Mouse (Mus musculus): ENCODE measurements around the gene 3110009E18Rik. TPM values are rescaled to one million over a fixed set of nuclear protein-coding genes. Genes with fewer than 3 reads are reported as not detected.

The 3110009E18Rik gene
- total and polyA plus RNA-seq, 3 experiments: 15.1 to 16.5 TPM; not detected in 1

GRCm38 (mm10) chr1:120220841-120221240 is 99.9 kb downstream of the 3110009E18Rik start:
- DNase-seq (ENCODE audit: low read depth, low spot score): no peak
- no peak overlapping the region for H3K9ac ChIP-seq (ENCODE audit: control insufficient read depth, low read depth, low read length, poor library complexity, severe bottlenecking)
- no peak overlapping the region for H3K27ac ChIP-seq (ENCODE audit: control insufficient read depth, low read depth, low read length)
- no peaks in the 10 kb centered on the region for H3K9me3 ChIP-seq (replicated peaks; ENCODE audit: insufficient read depth, low read length)
- no peak overlapping the region for H3K4me3 ChIP-seq (ENCODE audit: control insufficient read depth in 1 of 2, insufficient read depth in 1 of 2, low read depth in 2 of 2, low read length in 2 of 2)
- no peaks in the 10 kb centered on the region for H3K36me3 ChIP-seq (ENCODE audit: control insufficient read depth in 1 of 2, insufficient read depth in 2 of 2, low read length in 2 of 2)
- no peaks in the 10 kb centered on the region for H3K4me1 ChIP-seq (ENCODE audit: control insufficient read depth in 1 of 2, insufficient read depth in 2 of 2, low read length in 2 of 2)
- H3K79me2 ChIP-seq (ENCODE audit: control insufficient read depth, insufficient read depth, low read length, poor library complexity): no peaks in the 10 kb centered on the region
- H3K27me3 ChIP-seq (ENCODE audit: control insufficient read depth in 1 of 2, insufficient read depth in 2 of 2, low read length in 2 of 2): no peaks in the 10 kb centered on the region
- no peak for TF ChIP-seq ZC3H11A (IDR thresholded peaks at IDR 0.05; ENCODE audit: low read depth, low read length)
- no peak for TF ChIP-seq TBP (IDR thresholded peaks at IDR 0.05; ENCODE audit: low read depth, low read length)
- TF ChIP-seq BHLHE40 (IDR thresholded peaks at IDR 0.05; ENCODE audit: borderline replicate concordance, low read depth, low read length): no peak
- TF ChIP-seq MYB (IDR thresholded peaks at IDR 0.05; ENCODE audit: low read depth, low read length): no peak
- no peak for TF ChIP-seq POLR2AphosphoS2 (IDR thresholded peaks at IDR 0.05; ENCODE audit: low read length)
- TF ChIP-seq MAFK (IDR thresholded peaks at IDR 0.05; ENCODE audit: borderline replicate concordance, low read depth, low read length): no peak
- TF ChIP-seq UBTF (IDR thresholded peaks at IDR 0.05; ENCODE audit: borderline replicate concordance, insufficient read depth, low read depth, low read length): no peak
- no peak for TF ChIP-seq MXI1 (IDR thresholded peaks at IDR 0.05; ENCODE audit: low read depth, low read length)
- no peak for TF ChIP-seq CHD2 (IDR thresholded peaks at IDR 0.05; ENCODE audit: low read length)
- TF ChIP-seq E2F4 (IDR thresholded peaks at IDR 0.05; ENCODE audit: borderline replicate concordance, low read depth, low read length): no peak
- TF ChIP-seq KAT2A (conservative IDR thresholded peaks at IDR 0.05; ENCODE audit: low read depth, low read length): no peak
- TF ChIP-seq POLR2A (IDR thresholded peaks at IDR 0.05; ENCODE audit: control insufficient read depth in 1 of 2, insufficient read depth in 1 of 2, low read depth in 1 of 2, low read length in 2 of 2, poor library complexity in 1 of 2): no peak
- TF ChIP-seq USF2 (IDR thresholded peaks at IDR 0.05; ENCODE audit: borderline replicate concordance in 1 of 2, insufficient read depth in 1 of 2, low read depth in 1 of 2, low read length in 2 of 2): no peak
- TF ChIP-seq MAZ (IDR thresholded peaks at IDR 0.05; ENCODE audit: low read depth, low read length): no peak
- TF ChIP-seq ZMIZ1 (IDR thresholded peaks at IDR 0.05; ENCODE audit: low read depth, low read length): no peak
- TF ChIP-seq SMC3 (IDR thresholded peaks at IDR 0.05; ENCODE audit: low read depth, low read length): no peak
- TF ChIP-seq TAL1 (IDR thresholded peaks at IDR 0.05; ENCODE audit: low read length): no peak
- TF ChIP-seq GATA1 (IDR thresholded peaks at IDR 0.05; ENCODE audit: low read depth, low read length): no peak
- no peak for TF ChIP-seq SIN3A (IDR thresholded peaks at IDR 0.05; ENCODE audit: low read length)
- no peak for TF ChIP-seq MAX (IDR thresholded peaks at IDR 0.05; ENCODE audit: low read length)

GRCm38 (mm10) chr1:120221285-120221684 is 100.3 kb downstream of the 3110009E18Rik start:
- Histone ChIP-seq H3K4me1 (ENCODE audit: control insufficient read depth in 1 of 2, insufficient read depth in 2 of 2, low read length in 2 of 2) (no peaks in the 10 kb centered on the region), H3K9ac (ENCODE audit: control insufficient read depth, low read depth, low read length, poor library complexity, severe bottlenecking) (no peak overlapping the region), H3K9me3 (replicated peaks; ENCODE audit: insufficient read depth, low read length) (no peaks in the 10 kb centered on the region), H3K79me2 (ENCODE audit: control insufficient read depth, insufficient read depth, low read length, poor library complexity) (no peaks in the 10 kb centered on the region), H3K4me3 (ENCODE audit: control insufficient read depth in 1 of 2, insufficient read depth in 1 of 2, low read depth in 2 of 2, low read length in 2 of 2) (no peak overlapping the region), H3K36me3 (ENCODE audit: control insufficient read depth in 1 of 2, insufficient read depth in 2 of 2, low read length in 2 of 2) (no peaks in the 10 kb centered on the region), H3K27ac (ENCODE audit: control insufficient read depth, low read depth, low read length) (no peak overlapping the region), H3K27me3 (ENCODE audit: control insufficient read depth in 1 of 2, insufficient read depth in 2 of 2, low read length in 2 of 2) (no peaks in the 10 kb centered on the region)
- no peak for DNase-seq (ENCODE audit: low read depth, low spot score)
- no peak for TF ChIP-seq CTCF (IDR thresholded peaks at IDR 0.05 in 2 of 3, conservative IDR thresholded peaks at IDR 0.05 in 1 of 3; ENCODE audit: control insufficient read depth in 1 of 3, insufficient read depth in 1 of 3, low read depth in 2 of 3, low read length in 3 of 3, poor library complexity in 1 of 3, severe bottlenecking in 1 of 3)
- TF ChIP-seq TBP (IDR thresholded peaks at IDR 0.05; ENCODE audit: low read depth, low read length): no peak
- no peak for TF ChIP-seq TAL1 (IDR thresholded peaks at IDR 0.05; ENCODE audit: low read length)
- TF ChIP-seq BHLHE40 (IDR thresholded peaks at IDR 0.05; ENCODE audit: borderline replicate concordance, low read depth, low read length): no peak
- TF ChIP-seq TCF12 (IDR thresholded peaks at IDR 0.05; ENCODE audit: low read depth, low read length): no peak
- no peak for TF ChIP-seq MAFK (IDR thresholded peaks at IDR 0.05; ENCODE audit: borderline replicate concordance, low read depth, low read length)
- no peak for TF ChIP-seq NRF1 (IDR thresholded peaks at IDR 0.05; ENCODE audit: insufficient read depth, low read depth, low read length, poor library complexity, severe bottlenecking)
- TF ChIP-seq E2F4 (IDR thresholded peaks at IDR 0.05; ENCODE audit: borderline replicate concordance, low read depth, low read length): no peak
- no peak for TF ChIP-seq MAZ (IDR thresholded peaks at IDR 0.05; ENCODE audit: low read depth, low read length)
- no peak for TF ChIP-seq GABPA (IDR thresholded peaks at IDR 0.05; ENCODE audit: low read depth, low read length)
- no peak for TF ChIP-seq ZMIZ1 (IDR thresholded peaks at IDR 0.05; ENCODE audit: low read depth, low read length)
- no peak for TF ChIP-seq EP300 (IDR thresholded peaks at IDR 0.05; ENCODE audit: low read depth in 1 of 2, low read length in 2 of 2)
- no peak for TF ChIP-seq ZKSCAN1 (IDR thresholded peaks at IDR 0.05; ENCODE audit: low read depth, low read length)
- no peak for TF ChIP-seq MEF2A (IDR thresholded peaks at IDR 0.05; ENCODE audit: extremely low read depth, insufficient replicate concordance, low read depth, low read length, poor library complexity, severe bottlenecking)
- no peak for TF ChIP-seq MAX (IDR thresholded peaks at IDR 0.05; ENCODE audit: low read length)
- TF ChIP-seq UBTF (IDR thresholded peaks at IDR 0.05; ENCODE audit: borderline replicate concordance, insufficient read depth, low read depth, low read length): no peak
- no peak for TF ChIP-seq ZNF384 (IDR thresholded peaks at IDR 0.05; ENCODE audit: low read depth, low read length)
